Mouse (Mus musculus) spleen, adult 2 months (tissue): ENCODE results near the gene Ccdc162. TPM values are rescaled to one million over a fixed set of nuclear protein-coding genes. Genes with fewer than 3 reads are reported as not detected.
A peak's percentile ranks its signal among the peaks of the same experiment; 100 is the strongest.

Experiments
- DNase-seq, 2 experiments: peaks; one replicate each; pipeline versions ENCODE4 v3.0.0 to v3.0.0-alpha.2; 2012 to 2021; ENCODE audit warnings: low spot score in 2 of 2, low read depth in 1 of 2
- H3K27ac ChIP-seq: fragments of 200-500 bp; 2 replicates; pipeline ENCODE4 v1.5.1; 2012; ENCODE audit warnings: low read length, inconsistent platforms; ENCODE audit not compliant: insufficient read depth
- H3K27me3 ChIP-seq: fragments of 200-500 bp; 2 replicates; pipeline ENCODE4 v1.6.1; 2012; ENCODE audit warnings: mild to moderate bottlenecking, moderate library complexity, low read length, inconsistent platforms; ENCODE audit not compliant: control insufficient read depth, insufficient read depth
- H3K36me3 ChIP-seq: fragments of 200-500 bp; 2 replicates; pipeline ENCODE4 v1.6.1; 2012; ENCODE audit warnings: mild to moderate bottlenecking, low read length, inconsistent platforms; ENCODE audit not compliant: control insufficient read depth, insufficient read depth
- H3K4me1 ChIP-seq: fragments of 200-500 bp; 2 replicates; pipeline ENCODE4 v1.6.1; 2011; ENCODE audit warnings: inconsistent platforms; ENCODE audit not compliant: control insufficient read depth, insufficient read depth, insufficient read length
- H3K4me3 ChIP-seq: fragments of 200-500 bp; 2 replicates; pipeline ENCODE4 v1.5.1; 2011; ENCODE audit warnings: mild to moderate bottlenecking, inconsistent platforms; ENCODE audit not compliant: insufficient read depth, insufficient read length; ENCODE audit errors: extremely low read depth
- CTCF ChIP-seq: fragments of 200-500 bp; IDR thresholded peaks from 2 replicates; pipeline ENCODE4 v1.5.1; 2011; ENCODE audit warnings: mild to moderate bottlenecking, inconsistent platforms; ENCODE audit not compliant: insufficient read depth, insufficient read length, insufficient replicate concordance; ENCODE audit errors: extremely low read depth
- POLR2A ChIP-seq: fragments of 200-500 bp; IDR thresholded peaks from 2 replicates; pipeline ENCODE4 v1.6.1; 2011; ENCODE audit warnings: low read depth, low read length, inconsistent platforms
- WGBS: fragments of 180-500 bp; shearing (Covaris S2); methylation state at CpG from one replicate; pipeline ENCODE4 v1.1.7; 2018; 5-methylcytosine and 5-hydroxymethylcytosine counted together
- polyA plus RNA-seq: library from polyadenylated mRNA; depleted of rRNA; stranded (reverse); fragments of >200 nt; gene quantifications from 2 replicates; pipeline ENCODE4 v1.2.3, GENCODE M21; 2012

The Ccdc162 gene
- polyA plus RNA-seq, 1 experiment, result 0.41 TPM

DNA sequence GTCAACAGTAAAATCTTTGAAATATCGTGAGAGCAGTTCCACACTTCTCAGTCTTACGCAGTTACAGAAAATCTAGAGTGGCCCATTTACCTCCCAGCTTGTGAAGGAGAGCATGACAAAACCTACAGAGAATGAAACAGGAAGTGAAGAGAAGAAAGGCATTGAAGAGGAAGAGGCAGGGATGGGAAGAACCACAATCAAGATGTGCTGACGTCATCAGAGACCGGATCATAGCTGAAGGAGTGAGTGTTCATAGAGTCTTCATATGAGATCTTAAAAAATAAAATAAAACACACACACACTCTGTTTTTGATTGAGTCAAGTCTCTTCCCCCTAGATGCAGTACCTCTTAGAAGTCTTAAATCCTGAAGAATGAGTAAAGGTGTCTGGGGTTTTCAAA lies 100.9 kb downstream of the Ccdc162 start:
- Histone ChIP-seq H3K27me3 (no peaks in the 10 kb centered on the region), H3K4me1 (peaks cover 3% of the 10 kb centered on the region; the same call in 1 of the 2 replicates), H3K36me3 (no peaks in the 10 kb centered on the region), H3K27ac (no peak overlapping the region), H3K4me3 (no peak overlapping the region)
- no peak for TF ChIP-seq CTCF
- TF ChIP-seq POLR2A, result no peak
- WGBS, result 50% methylated on average over 4 of the region's 4 CpGs
- DNase-seq, result peak in 1 of 2 experiments; percentile 49

DNA sequence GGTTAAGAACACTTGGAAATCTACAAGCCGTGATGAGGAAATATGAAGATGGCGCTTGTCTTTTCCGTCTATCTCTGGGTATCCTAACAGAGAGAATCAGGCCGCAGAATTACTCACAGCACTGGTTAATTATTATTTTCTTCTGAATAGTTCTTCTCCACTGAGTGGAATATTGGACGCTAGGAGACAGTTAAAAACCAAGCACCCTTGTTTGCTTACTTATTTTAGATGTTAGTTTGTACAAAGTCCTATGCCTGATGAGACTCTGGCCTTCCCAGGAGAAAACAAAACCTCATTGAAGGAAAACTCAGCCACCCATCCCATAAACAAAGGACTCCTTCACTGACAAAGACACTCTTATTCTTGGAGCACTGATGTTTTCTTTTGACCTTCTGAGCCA lies 104.5 kb downstream of the Ccdc162 start:
- no peak overlapping the region for H3K27ac ChIP-seq
- no peaks in the 10 kb centered on the region for H3K36me3 ChIP-seq
- peaks cover 3% of the 10 kb centered on the region; the same call in 1 of the 2 replicates for H3K4me1 ChIP-seq
- TF ChIP-seq CTCF (no peak), POLR2A (no peak)
- no peaks in the 10 kb centered on the region for H3K27me3 ChIP-seq
- WGBS, result 94% methylated on average over 5 of the region's 5 CpGs
- no peak for DNase-seq
- H3K4me3 ChIP-seq, result no peak overlapping the region

DNA sequence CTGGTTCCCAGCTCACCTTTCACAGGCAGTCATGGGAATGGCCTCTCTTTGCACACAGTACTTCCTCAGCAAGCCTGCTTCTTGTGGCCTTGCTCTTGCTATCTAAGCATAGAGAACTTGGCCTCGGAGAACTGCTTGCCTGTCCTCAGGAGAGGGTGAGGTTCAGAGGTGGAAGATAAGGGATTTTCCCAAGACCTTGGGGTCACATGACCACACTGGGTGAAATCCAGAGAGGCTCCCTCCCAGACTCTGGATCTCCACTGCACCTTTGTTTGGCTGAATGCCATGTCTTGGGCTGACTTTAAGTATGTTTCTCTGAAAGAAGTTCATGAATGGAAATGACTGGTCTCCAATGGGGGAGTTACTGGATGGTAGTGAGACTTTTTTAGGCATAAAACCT lies 107.0 kb downstream of the Ccdc162 start:
- DNase-seq, result no peak
- Histone ChIP-seq H3K4me3 (no peak overlapping the region), H3K36me3 (no peaks in the 10 kb centered on the region), H3K27me3 (no peaks in the 10 kb centered on the region), H3K4me1 (peaks cover 5% of the 10 kb centered on the region; the same call in 1 of the 2 replicates), H3K27ac (no peak overlapping the region)
- TF ChIP-seq POLR2A (no peak), CTCF (no peak)
- 78% methylated on average over 1 of the region's 1 CpGs for WGBS

DNA sequence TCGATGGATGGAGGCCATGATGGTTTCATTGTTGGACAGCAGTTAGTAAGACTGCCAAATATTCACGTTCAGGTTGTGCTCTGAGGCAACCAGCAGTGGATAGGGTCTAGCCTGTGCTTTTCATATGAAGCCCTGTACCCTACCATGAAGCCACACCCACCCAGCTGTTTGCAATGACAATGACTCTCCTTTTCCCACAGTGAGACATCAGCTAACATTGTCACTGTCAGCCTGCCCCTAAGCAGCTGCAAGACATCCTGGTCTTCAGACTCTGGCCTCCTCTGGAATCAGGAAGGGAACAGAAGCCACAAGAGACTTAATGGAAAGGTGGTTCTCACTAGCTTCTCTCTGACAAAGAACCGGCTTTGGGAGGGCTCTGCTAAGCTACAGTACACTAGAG lies 107.9 kb downstream of the Ccdc162 start:
- no peaks in the 10 kb centered on the region for H3K27me3 ChIP-seq
- TF ChIP-seq POLR2A, result no peak
- no peak for TF ChIP-seq CTCF
- H3K4me3 ChIP-seq, result no peak overlapping the region
- no peaks in the 10 kb centered on the region for H3K36me3 ChIP-seq
- no peak overlapping the region for H3K27ac ChIP-seq
- WGBS, result 88% methylated on average over 3 of the region's 3 CpGs
- H3K4me1 ChIP-seq, result peaks cover 5% of the 10 kb centered on the region; the same call in 1 of the 2 replicates
- DNase-seq, result no peak

DNA sequence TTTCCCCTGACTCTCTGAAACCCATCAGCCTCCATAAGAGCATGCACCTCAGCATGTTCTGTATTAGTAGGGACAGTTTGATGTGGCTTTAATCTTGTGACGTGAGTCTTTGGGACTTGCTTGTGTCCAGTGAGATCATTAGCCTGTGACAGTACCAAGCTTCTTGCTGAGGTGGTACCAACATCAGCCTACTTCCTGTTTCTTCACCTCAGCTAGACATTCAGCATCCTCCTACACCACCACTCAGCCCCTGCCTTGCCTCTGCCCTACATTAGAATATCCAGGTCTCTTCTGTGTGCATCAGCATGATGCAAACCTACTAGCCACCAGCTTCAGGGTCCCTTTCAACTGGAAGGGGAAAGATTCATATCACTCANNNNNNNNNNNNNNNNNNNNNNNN lies 113.8 kb downstream of the Ccdc162 start:
- no peak for TF ChIP-seq POLR2A
- TF ChIP-seq CTCF, result no peak
- Histone ChIP-seq H3K4me1 (peaks cover 20% of the 10 kb centered on the region; the same call in 1 of the 2 replicates), H3K27me3 (no peaks in the 10 kb centered on the region), H3K27ac (no peak overlapping the region), H3K36me3 (no peaks in the 10 kb centered on the region), H3K4me3 (no peak overlapping the region)
- 50% methylated on average over 1 of the region's 1 CpGs for WGBS
- DNase-seq, result no peak

DNA sequence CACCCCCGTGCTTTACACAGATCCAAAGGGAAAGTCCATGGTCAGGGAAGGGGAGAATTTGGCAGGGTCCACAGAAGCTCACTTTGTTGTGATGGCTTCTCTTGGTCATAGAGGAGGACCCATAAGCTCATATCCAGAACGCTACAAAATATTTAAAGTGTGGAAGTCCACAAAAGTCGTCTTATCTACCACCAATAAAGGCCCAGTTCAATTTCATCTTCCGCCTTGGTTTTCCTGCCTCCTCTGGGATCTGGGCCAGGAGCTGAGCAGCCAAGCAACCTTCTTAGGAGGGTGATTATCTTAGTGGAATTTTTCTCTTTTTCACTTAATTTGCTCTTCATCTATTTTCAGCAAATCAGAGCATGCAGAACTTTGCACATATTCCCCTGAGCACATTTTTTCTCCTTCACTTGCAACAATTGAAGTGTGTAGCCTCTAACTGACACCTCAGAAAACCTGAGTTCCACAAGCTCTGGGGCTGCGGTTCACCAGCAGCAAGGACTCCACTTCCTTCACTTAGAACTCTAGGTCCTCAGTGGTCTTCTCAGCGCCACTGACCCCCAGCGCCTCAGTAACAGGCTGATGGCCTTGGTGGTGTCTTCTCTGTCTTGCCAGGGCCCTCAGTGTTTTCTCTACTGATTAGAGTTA lies 114.4 kb downstream of the Ccdc162 start:
- H3K36me3 ChIP-seq, result no peaks in the 10 kb centered on the region
- peaks cover 20% of the 10 kb centered on the region; the same call in 1 of the 2 replicates for H3K4me1 ChIP-seq
- 34% methylated on average over 7 of the region's 7 CpGs for WGBS
- no peak for TF ChIP-seq CTCF
- TF ChIP-seq POLR2A, result no peak
- no peaks in the 10 kb centered on the region for H3K27me3 ChIP-seq
- no peak overlapping the region for H3K4me3 ChIP-seq
- peak in 1 of 2 experiments; percentile 28 for DNase-seq
- H3K27ac ChIP-seq, result peak overlapping the region; percentile 30; the same call in 1 of the 2 replicates

DNA sequence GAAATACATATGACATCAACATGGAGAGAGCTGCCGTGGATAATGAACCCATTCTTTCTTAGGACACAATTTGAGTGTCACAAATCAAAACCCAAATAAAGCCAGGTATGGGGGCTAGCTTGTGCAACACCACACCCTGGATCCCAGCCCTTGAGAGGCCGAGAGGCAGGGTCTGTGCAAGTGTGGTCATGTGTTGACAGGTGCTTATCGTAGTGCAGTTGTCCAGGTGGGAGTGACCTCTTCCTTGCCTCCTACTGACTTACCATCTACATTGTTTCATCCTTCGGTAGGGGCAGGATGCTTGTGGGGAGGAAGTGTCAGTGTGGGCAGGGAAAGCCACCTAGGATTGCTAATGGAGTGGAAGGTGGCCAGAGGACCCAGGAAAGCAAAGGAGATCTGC lies 115.1 kb downstream of the Ccdc162 start:
- WGBS, result 85% methylated on average over 4 of the region's 4 CpGs
- DNase-seq, result no peak
- no peak overlapping the region for H3K4me3 ChIP-seq
- peaks cover 21% of the 10 kb centered on the region; the same call in 1 of the 2 replicates for H3K4me1 ChIP-seq
- no peaks in the 10 kb centered on the region for H3K27me3 ChIP-seq
- no peak overlapping the region for H3K27ac ChIP-seq
- TF ChIP-seq CTCF, result no peak
- TF ChIP-seq POLR2A, result no peak
- H3K36me3 ChIP-seq, result no peaks in the 10 kb centered on the region
